Mouse (Mus musculus) cortical plate, adult 2 months (tissue): ENCODE data around the gene Oxsm.

Experiments used
- CTCF ChIP-seq: fragments of 200-500 bp; IDR thresholded peaks from 2 replicates; pipeline ENCODE4 v1.5.1; 2011; ENCODE audit warnings: mild to moderate bottlenecking, control low read depth, low read length; ENCODE audit not compliant: insufficient read depth; ENCODE audit errors: extremely low read depth
- POLR2A ChIP-seq: fragments of 200-500 bp; IDR thresholded peaks from 2 replicates; pipeline ENCODE4 v1.6.1; 2011; ENCODE audit warnings: mild to moderate bottlenecking, low read length, control low read depth; ENCODE audit not compliant: insufficient read depth; ENCODE audit errors: extremely low read depth

- TF ChIP-seq POLR2A (no peak), CTCF (no peak)
Measured at GRCm38 (mm10) chr14:16256209-16256608, 6.6 kb upstream of the Oxsm start.
